Mouse (Mus musculus): ENCODE measurements at regions not wholly inside any gene's neighbourhood (a gene's known extent, or its start where the extent isn't known, plus 50 kb on each side); places are given as distances from the start of the nearest gene placed in this dataset.

- Histone ChIP-seq H3K9ac (no peak overlapping the region), H3K9me3 (replicated peaks) (no peaks in the 10 kb centered on the region), H3K36me3 (no peaks in the 10 kb centered on the region), H3K4me3 (no peak overlapping the region), H3K4me2 (no peak overlapping the region), H3K27ac (ENCODE audit: poor library complexity, severe bottlenecking) (no peak overlapping the region), H3K4me1 (replicated peaks) (0 out of 2 replicates have a peak, but pooled peaks cover 3% of the 10 kb centered on the region), H3K27me3 (replicated peaks) (peaks cover 32% of the 10 kb centered on the region)
- no peak for ATAC-seq (ENCODE audit: insufficient number of reproducible peaks, low FRiP score)
- WGBS = 12% methylated on average over 13 of the region's 13 CpGs
These were observed 319.5 kb downstream of the Med13l start for GRCm38 (mm10) chr5:118879808-118880478.

GRCm38 (mm10) chr5:118880546-118880945, 320.1 kb downstream of the Med13l start:
- Histone ChIP-seq H3K4me1 (replicated peaks) (0 out of 2 replicates have a peak, but pooled peaks cover 3% of the 10 kb centered on the region), H3K27ac (ENCODE audit: poor library complexity, severe bottlenecking) (no peak overlapping the region), H3K4me2 (no peak overlapping the region), H3K9me3 (replicated peaks) (no peaks in the 10 kb centered on the region), H3K27me3 (replicated peaks) (peaks cover 28% of the 10 kb centered on the region), H3K36me3 (no peaks in the 10 kb centered on the region), H3K9ac (no peak overlapping the region), H3K4me3 (no peak overlapping the region)
- ATAC-seq (ENCODE audit: insufficient number of reproducible peaks, low FRiP score) = no peak
- 70% methylated on average over 9 of the region's 9 CpGs for WGBS

- no peak for ATAC-seq (ENCODE audit: insufficient number of reproducible peaks, low FRiP score)
- Histone ChIP-seq H3K27ac (ENCODE audit: poor library complexity, severe bottlenecking) (no peak overlapping the region), H3K4me2 (no peak overlapping the region), H3K27me3 (replicated peaks) (peaks cover 29% of the 10 kb centered on the region), H3K4me1 (replicated peaks) (0 out of 2 replicates have a peak, but pooled peaks cover 3% of the 10 kb centered on the region), H3K9me3 (replicated peaks) (no peaks in the 10 kb centered on the region), H3K4me3 (no peak overlapping the region), H3K9ac (no peak overlapping the region), H3K36me3 (no peaks in the 10 kb centered on the region)
- WGBS = 91% methylated on average over 8 of the region's 8 CpGs
These were observed 321.4 kb downstream of the Med13l start for GRCm38 (mm10) chr5:118881886-118882285.

- ATAC-seq (ENCODE audit: insufficient number of reproducible peaks, low FRiP score) = no peak
- Histone ChIP-seq H3K4me2 (no peak overlapping the region), H3K4me3 (no peak overlapping the region), H3K9ac (no peak overlapping the region), H3K27me3 (replicated peaks) (0 out of 2 replicates have a peak, but pooled peaks cover 6% of the 10 kb centered on the region), H3K27ac (ENCODE audit: poor library complexity, severe bottlenecking) (no peak overlapping the region), H3K9me3 (replicated peaks) (no peaks in the 10 kb centered on the region), H3K4me1 (replicated peaks) (no peaks in the 10 kb centered on the region), H3K36me3 (no peaks in the 10 kb centered on the region)
- WGBS = 85% methylated on average over 11 of the region's 11 CpGs
These were observed 327.7 kb downstream of the Med13l start for GRCm38 (mm10) chr5:118888131-118888530.

- Histone ChIP-seq H3K36me3 (no peaks in the 10 kb centered on the region), H3K9me3 (replicated peaks) (no peaks in the 10 kb centered on the region), H3K4me2 (no peak overlapping the region), H3K4me3 (no peak overlapping the region), H3K27me3 (replicated peaks) (0 out of 2 replicates have a peak, but pooled peaks cover 3% of the 10 kb centered on the region), H3K9ac (no peak overlapping the region), H3K4me1 (replicated peaks) (no peaks in the 10 kb centered on the region), H3K27ac (ENCODE audit: poor library complexity, severe bottlenecking) (no peak overlapping the region)
- no peak for ATAC-seq (ENCODE audit: insufficient number of reproducible peaks, low FRiP score)
- WGBS = 66% methylated on average over 6 of the region's 6 CpGs
These were observed 330.7 kb downstream of the Med13l start for GRCm38 (mm10) chr5:118891131-118891530.

GRCm38 (mm10) chr5:118908224-118908623, 347.7 kb downstream of the Med13l start:
- no peak for ATAC-seq (ENCODE audit: insufficient number of reproducible peaks, low FRiP score)
- H3K4me2 ChIP-seq = no peak overlapping the region
- WGBS = 75% methylated on average over 7 of the region's 7 CpGs

GRCm38 (mm10) chr5:118909756-118910155, 349.3 kb downstream of the Med13l start:
- ATAC-seq (ENCODE audit: insufficient number of reproducible peaks, low FRiP score) = no peak
- H3K27me3 ChIP-seq (replicated peaks) = 0 out of 2 replicates have a peak, but pooled peaks cover 4% of the 10 kb centered on the region
- H3K9me3 ChIP-seq (replicated peaks) = no peaks in the 10 kb centered on the region
- no peak overlapping the region for H3K27ac ChIP-seq (ENCODE audit: poor library complexity, severe bottlenecking)
- no peak overlapping the region for H3K9ac ChIP-seq
- no peak overlapping the region for H3K4me2 ChIP-seq
- H3K4me1 ChIP-seq (replicated peaks) = 0 out of 2 replicates have a peak, but pooled peaks cover 6% of the 10 kb centered on the region
- H3K4me3 ChIP-seq = no peak overlapping the region
- 49% methylated on average over 6 of the region's 6 CpGs for WGBS
- no peaks in the 10 kb centered on the region for H3K36me3 ChIP-seq

More at GRCm38 (mm10) chr5:118908224-118908623, 347.7 kb downstream of the Med13l start:
- H3K27ac ChIP-seq (ENCODE audit: poor library complexity, severe bottlenecking) = no peak overlapping the region
- peaks cover 10% of the 10 kb centered on the region for H3K9me3 ChIP-seq (replicated peaks)
- no peaks in the 10 kb centered on the region for H3K36me3 ChIP-seq
- no peak overlapping the region for H3K4me3 ChIP-seq
- H3K27me3 ChIP-seq (replicated peaks) = 0 out of 2 replicates have a peak, but pooled peaks cover 4% of the 10 kb centered on the region
- no peak overlapping the region for H3K9ac ChIP-seq
- 0 out of 2 replicates have a peak, but pooled peaks cover 6% of the 10 kb centered on the region for H3K4me1 ChIP-seq (replicated peaks)

GRCm38 (mm10) chr5:118914191-118914750, 353.8 kb downstream of the Med13l start:
- Histone ChIP-seq H3K4me3 (no peak overlapping the region), H3K36me3 (no peaks in the 10 kb centered on the region)
- 60% methylated on average over 6 of the region's 6 CpGs for WGBS

GRCm38 (mm10) chr5:118923357-118923756, 362.9 kb downstream of the Med13l start:
- no peak for ATAC-seq (ENCODE audit: insufficient number of reproducible peaks, low FRiP score)
- WGBS = 87% methylated on average over 7 of the region's 7 CpGs
- Histone ChIP-seq H3K4me1 (replicated peaks) (peaks cover 11% of the 10 kb centered on the region), H3K36me3 (no peaks in the 10 kb centered on the region), H3K27ac (ENCODE audit: poor library complexity, severe bottlenecking) (no peak overlapping the region), H3K9ac (no peak overlapping the region), H3K9me3 (replicated peaks) (no peaks in the 10 kb centered on the region), H3K4me3 (no peak overlapping the region), H3K27me3 (replicated peaks) (peaks cover 7% of the 10 kb centered on the region), H3K4me2 (no peak overlapping the region)

More at GRCm38 (mm10) chr5:118914191-118914750, 353.8 kb downstream of the Med13l start:
- Histone ChIP-seq H3K27ac (ENCODE audit: poor library complexity, severe bottlenecking) (no peak overlapping the region), H3K27me3 (replicated peaks) (no peaks in the 10 kb centered on the region), H3K4me1 (replicated peaks) (0 out of 2 replicates have a peak, but pooled peaks cover 6% of the 10 kb centered on the region), H3K9me3 (replicated peaks) (no peaks in the 10 kb centered on the region), H3K4me2 (no peak overlapping the region), H3K9ac (no peak overlapping the region)
- ATAC-seq (ENCODE audit: insufficient number of reproducible peaks, low FRiP score) = no peak

GRCm38 (mm10) chr5:118929037-118929436, 368.6 kb downstream of the Med13l start:
- Histone ChIP-seq H3K9ac (no peak overlapping the region), H3K4me1 (replicated peaks) (peaks cover 18% of the 10 kb centered on the region), H3K27me3 (replicated peaks) (peaks cover 29% of the 10 kb centered on the region), H3K9me3 (replicated peaks) (peaks cover 6% of the 10 kb centered on the region; the same call in 1 of the 2 replicates), H3K4me2 (no peak overlapping the region), H3K4me3 (no peak overlapping the region), H3K36me3 (no peaks in the 10 kb centered on the region), H3K27ac (ENCODE audit: poor library complexity, severe bottlenecking) (no peak overlapping the region)
- ATAC-seq (ENCODE audit: insufficient number of reproducible peaks, low FRiP score) = no peak
- 91% methylated on average over 4 of the region's 4 CpGs for WGBS

- peaks cover 18% of the 10 kb centered on the region for H3K4me1 ChIP-seq (replicated peaks)
- H3K4me3 ChIP-seq = peak overlapping the region; percentile 18
- H3K36me3 ChIP-seq = no peaks in the 10 kb centered on the region
- H3K9me3 ChIP-seq (replicated peaks) = peaks cover 6% of the 10 kb centered on the region; the same call in 1 of the 2 replicates
- H3K4me2 ChIP-seq = peak overlapping the region; percentile 64
- WGBS = 9% methylated on average over 23 of the region's 23 CpGs
- H3K27ac ChIP-seq (ENCODE audit: poor library complexity, severe bottlenecking) = no peak overlapping the region
- peaks cover 29% of the 10 kb centered on the region for H3K27me3 ChIP-seq (replicated peaks)
- no peak for ATAC-seq (ENCODE audit: insufficient number of reproducible peaks, low FRiP score)
- H3K9ac ChIP-seq = no peak overlapping the region
These were observed 369.6 kb downstream of the Med13l start for GRCm38 (mm10) chr5:118929990-118930501.
